Mouse (Mus musculus) embryonic facial prominence, embryonic 13.5 days (tissue): Measurements from ENCODE around the gene Mmp24. TPM values are rescaled to one million over a fixed set of nuclear protein-coding genes. Genes with fewer than 3 reads are reported as not detected.

ENCODE experiments used
- ATAC-seq: fragments of 200-750 bp; cut with Nextera tagmentation; 2 replicates; pipeline ENCODE4 v1.8.0; 2017; ENCODE audit warnings: low read depth; ENCODE audit not compliant: insufficient number of reproducible peaks, insufficient read depth, low FRiP score, low TSS enrichment
- H3K27ac ChIP-seq: fragments of 300-500 bp; sonication (generic); 2 replicates; pipeline ENCODE4 v1.5.1; 2015; ENCODE audit warnings: moderate library complexity, mild to moderate bottlenecking, inconsistent platforms
- H3K27me3 ChIP-seq: fragments of 300-500 bp; sonication (generic); 2 replicates; pipeline ENCODE4 v1.6.1; 2015; ENCODE audit warnings: mild to moderate bottlenecking, inconsistent platforms
- H3K36me3 ChIP-seq: fragments of 300-500 bp; sonication (generic); 2 replicates; pipeline ENCODE4 v1.6.1; 2015; ENCODE audit warnings: mild to moderate bottlenecking, inconsistent platforms
- H3K4me1 ChIP-seq: fragments of 300-500 bp; sonication (generic); 2 replicates; pipeline ENCODE4 v1.6.1; 2015; ENCODE audit warnings: inconsistent platforms
- H3K4me2 ChIP-seq: fragments of 300-500 bp; sonication (generic); 2 replicates; pipeline ENCODE4 v1.6.1; 2015; ENCODE audit warnings: moderate library complexity, mild to moderate bottlenecking, inconsistent platforms
- H3K4me3 ChIP-seq: fragments of 300-500 bp; sonication (generic); 2 replicates; pipeline ENCODE4 v1.5.1; 2015; ENCODE audit warnings: mild to moderate bottlenecking, inconsistent platforms
- H3K9ac ChIP-seq: fragments of 300-500 bp; sonication (generic); 2 replicates; pipeline ENCODE4 v1.6.1; 2015; ENCODE audit warnings: mild to moderate bottlenecking, inconsistent platforms
- H3K9me3 ChIP-seq: fragments of 300-500 bp; sonication (generic); 2 replicates; pipeline ENCODE4 v1.6.1; 2016; ENCODE audit warnings: inconsistent platforms
- WGBS: fragments of 180-500 bp; shearing (Covaris S2); methylation state at CpG from one replicate; pipeline ENCODE4 v1.1.7; 2015; ENCODE audit warnings: mixed read lengths; 5-methylcytosine and 5-hydroxymethylcytosine counted together
- polyA plus RNA-seq: library from polyadenylated mRNA; unstranded; fragments of >200 nt; fragmentation: Nextera tagmentation; extraction: Ambion mirVana; gene quantifications from 2 replicates; pipeline ENCODE4 v1.2.1, GENCODE M21; 2015

Mmp24 gene
- polyA plus RNA-seq, 1 experiment from 2014 or later, result 0.32 TPM

GRCm38 (mm10) chr2:155776824-155777687, 1.9 kb downstream of the Mmp24 start:
- no peak for ATAC-seq
- WGBS, result 59% methylated on average over 10 of the region's 10 CpGs

DNA sequence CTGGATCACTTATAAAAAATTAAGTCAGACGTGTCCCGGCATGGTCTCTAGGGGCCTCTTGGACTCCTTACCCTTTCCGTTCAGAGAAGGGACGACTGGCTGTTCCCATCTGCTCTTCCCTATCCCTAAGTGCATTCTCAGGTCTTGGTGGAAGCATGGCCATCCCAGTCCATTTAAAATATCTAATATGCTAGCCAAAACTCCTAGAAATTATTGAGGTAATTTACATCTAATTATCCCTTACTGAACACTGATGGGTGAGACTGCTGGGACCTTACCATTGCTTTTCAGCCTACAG, 2.5 kb downstream of the Mmp24 start:
- no peak for ATAC-seq
- no peak overlapping the region for H3K9ac ChIP-seq
- no peak overlapping the region for H3K4me3 ChIP-seq
- H3K27ac ChIP-seq, result no peak overlapping the region
- WGBS, result 75% methylated on average over 4 of the region's 4 CpGs
- H3K36me3 ChIP-seq, result no peaks in the 10 kb centered on the region
- peaks cover 59% of the 10 kb centered on the region for H3K27me3 ChIP-seq
- no peaks in the 10 kb centered on the region for H3K9me3 ChIP-seq
- peaks cover 6% of the 10 kb centered on the region for H3K4me1 ChIP-seq
- H3K4me2 ChIP-seq, result no peak overlapping the region

More at GRCm38 (mm10) chr2:155776824-155777687, 1.9 kb downstream of the Mmp24 start:
- Histone ChIP-seq H3K9me3 (no peaks in the 10 kb centered on the region), H3K27ac (no peak overlapping the region), H3K9ac (no peak overlapping the region), H3K36me3 (no peaks in the 10 kb centered on the region), H3K4me2 (no peak overlapping the region), H3K4me3 (no peak overlapping the region), H3K27me3 (peaks cover 64% of the 10 kb centered on the region), H3K4me1 (peaks cover 6% of the 10 kb centered on the region)

DNA sequence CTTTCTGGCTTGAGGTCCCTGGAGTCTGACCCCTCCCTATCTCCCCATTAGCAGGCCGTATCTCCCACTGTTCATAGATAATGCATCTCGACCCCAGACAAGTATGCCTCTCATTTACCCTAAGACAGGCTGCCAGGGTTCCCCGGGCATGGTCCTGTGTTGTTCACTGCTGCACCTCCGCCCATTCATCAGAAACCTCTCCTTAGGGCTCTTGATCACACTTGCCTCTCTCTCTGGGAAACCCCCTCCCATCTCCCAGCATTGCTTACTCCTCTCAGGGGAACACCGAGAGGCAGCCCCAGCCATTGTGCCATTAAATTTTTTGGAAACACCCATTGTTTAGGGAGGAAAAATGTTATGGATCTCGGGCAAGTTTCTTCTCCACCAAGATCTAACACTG, 2.9 kb downstream of the Mmp24 start:
- peaks cover 55% of the 10 kb centered on the region for H3K27me3 ChIP-seq
- no peak overlapping the region for H3K27ac ChIP-seq
- H3K4me2 ChIP-seq, result no peak overlapping the region
- H3K9ac ChIP-seq, result no peak overlapping the region
- H3K4me1 ChIP-seq, result peaks cover 6% of the 10 kb centered on the region
- 71% methylated on average over 6 of the region's 6 CpGs for WGBS
- H3K4me3 ChIP-seq, result no peak overlapping the region
- ATAC-seq, result no peak
- no peaks in the 10 kb centered on the region for H3K9me3 ChIP-seq
- H3K36me3 ChIP-seq, result no peaks in the 10 kb centered on the region

GRCm38 (mm10) chr2:155779066-155779465, 3.9 kb downstream of the Mmp24 start:
- Histone ChIP-seq H3K36me3 (no peaks in the 10 kb centered on the region), H3K9me3 (no peaks in the 10 kb centered on the region), H3K4me3 (no peak overlapping the region), H3K4me2 (no peak overlapping the region), H3K9ac (no peak overlapping the region), H3K4me1 (peaks cover 6% of the 10 kb centered on the region), H3K27ac (no peak overlapping the region), H3K27me3 (peaks cover 44% of the 10 kb centered on the region)
- no peak for ATAC-seq
- WGBS, result 66% methylated on average over 6 of the region's 7 CpGs

DNA sequence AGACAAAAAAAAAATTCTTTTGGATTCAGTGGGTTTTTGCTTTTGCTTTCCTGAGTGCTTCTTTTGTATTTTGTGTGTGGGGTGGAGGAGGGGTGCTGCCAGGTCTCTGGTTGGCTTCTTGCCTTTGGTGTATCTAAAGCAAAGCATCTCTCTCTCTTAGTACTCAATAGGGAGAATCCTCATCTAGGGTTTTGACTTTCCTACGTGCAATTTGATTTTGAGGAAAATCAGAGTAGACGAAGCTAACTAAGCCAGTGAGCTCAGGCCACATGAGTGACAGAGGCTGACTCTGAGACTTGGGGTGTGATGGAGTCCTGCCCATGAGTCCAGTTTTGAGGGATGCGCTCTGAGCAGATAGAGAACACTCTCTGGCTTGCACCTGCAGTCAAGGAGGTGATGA, 4.4 kb downstream of the Mmp24 start:
- H3K4me2 ChIP-seq, result no peak overlapping the region
- no peaks in the 10 kb centered on the region for H3K9me3 ChIP-seq
- ATAC-seq, result no peak
- no peak overlapping the region for H3K27ac ChIP-seq
- WGBS, result 81% methylated on average over 3 of the region's 3 CpGs
- H3K36me3 ChIP-seq, result no peaks in the 10 kb centered on the region
- H3K4me3 ChIP-seq, result no peak overlapping the region
- no peak overlapping the region for H3K9ac ChIP-seq
- H3K27me3 ChIP-seq, result peaks cover 40% of the 10 kb centered on the region
- peaks cover 6% of the 10 kb centered on the region for H3K4me1 ChIP-seq

- H3K4me2 ChIP-seq, result no peak overlapping the region
- H3K9ac ChIP-seq, result no peak overlapping the region
- no peaks in the 10 kb centered on the region for H3K36me3 ChIP-seq
- H3K4me3 ChIP-seq, result no peak overlapping the region
- 83% methylated on average over 6 of the region's 6 CpGs for WGBS
- H3K9me3 ChIP-seq, result no peaks in the 10 kb centered on the region
- no peak for ATAC-seq
- no peak overlapping the region for H3K27ac ChIP-seq
- H3K4me1 ChIP-seq, result no peaks in the 10 kb centered on the region
- no peaks in the 10 kb centered on the region for H3K27me3 ChIP-seq
These were observed 9.4 kb downstream of the Mmp24 start for GRCm38 (mm10) chr2:155784534-155784933.

GRCm38 (mm10) chr2:155786905-155787304, 11.8 kb downstream of the Mmp24 start:
- no peaks in the 10 kb centered on the region for H3K9me3 ChIP-seq
- no peak for ATAC-seq
- no peak overlapping the region for H3K4me3 ChIP-seq
- H3K27me3 ChIP-seq, result no peaks in the 10 kb centered on the region
- no peak overlapping the region for H3K9ac ChIP-seq
- no peak overlapping the region for H3K4me2 ChIP-seq
- 70% methylated on average over 5 of the region's 5 CpGs for WGBS
- no peak overlapping the region for H3K27ac ChIP-seq
- H3K4me1 ChIP-seq, result no peaks in the 10 kb centered on the region
- no peaks in the 10 kb centered on the region for H3K36me3 ChIP-seq

DNA sequence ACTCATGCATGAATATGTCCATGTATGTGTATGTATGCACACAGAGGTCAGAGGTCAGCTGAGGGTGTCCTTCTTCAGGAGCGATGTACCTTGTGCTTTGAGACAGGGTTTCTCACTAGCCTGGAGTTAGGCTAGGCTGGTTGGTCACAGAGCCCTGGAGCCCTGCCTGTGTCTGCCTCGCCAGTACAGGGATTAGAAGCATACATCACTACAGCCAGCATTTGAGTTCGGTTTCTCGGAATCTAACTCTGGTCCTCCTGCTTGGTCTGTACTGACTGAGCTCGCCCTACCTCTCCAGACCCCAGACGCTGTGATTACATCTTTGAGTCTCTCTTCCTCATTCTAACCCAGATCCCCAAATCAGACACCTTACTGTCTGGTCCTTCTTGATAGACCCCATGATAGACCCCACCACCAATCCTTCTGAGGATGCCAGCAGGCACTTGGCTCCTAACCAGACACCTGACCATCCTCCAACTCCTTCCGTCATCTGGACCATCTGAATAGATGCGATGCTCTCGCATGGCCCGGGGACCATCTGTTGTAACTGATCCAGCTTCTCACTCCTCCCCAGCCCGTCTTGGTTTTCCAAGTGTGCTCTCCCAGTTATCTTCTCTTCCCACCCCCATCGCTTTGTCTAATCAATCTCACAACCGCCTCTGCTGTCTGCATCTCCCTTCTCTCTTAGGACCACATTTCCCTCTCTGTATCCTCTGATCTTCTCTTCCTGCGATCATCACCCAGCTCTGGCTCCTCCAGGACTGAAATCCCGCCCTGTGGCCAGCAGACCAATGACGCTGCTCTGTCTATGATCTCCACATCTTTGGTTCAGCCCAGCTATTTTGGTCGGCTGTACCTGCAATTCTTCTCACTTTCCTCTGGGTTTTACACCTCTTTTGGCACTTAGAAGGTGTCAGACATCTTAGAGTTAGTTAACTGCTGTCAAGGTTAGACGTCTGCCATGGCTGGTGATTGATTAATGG, 13.1 kb downstream of the Mmp24 start:
- Histone ChIP-seq H3K4me1 (no peaks in the 10 kb centered on the region), H3K4me3 (no peak overlapping the region), H3K4me2 (no peak overlapping the region), H3K27ac (no peak overlapping the region), H3K36me3 (no peaks in the 10 kb centered on the region), H3K9ac (no peak overlapping the region), H3K27me3 (no peaks in the 10 kb centered on the region), H3K9me3 (no peaks in the 10 kb centered on the region)
- 77% methylated on average over 18 of the region's 18 CpGs for WGBS
- no peak for ATAC-seq

- WGBS, result 25% methylated on average over 12 of the region's 12 CpGs
- no peak for ATAC-seq
- Histone ChIP-seq H3K9ac (no peak overlapping the region), H3K4me1 (no peaks in the 10 kb centered on the region), H3K4me3 (no peak overlapping the region), H3K36me3 (no peaks in the 10 kb centered on the region), H3K27ac (no peak overlapping the region), H3K27me3 (no peaks in the 10 kb centered on the region), H3K4me2 (peak overlapping the region; percentile 35), H3K9me3 (no peaks in the 10 kb centered on the region)
These were observed 17.8 kb downstream of the Mmp24 start for GRCm38 (mm10) chr2:155792899-155793298.

GRCm38 (mm10) chr2:155794674-155795445, 19.7 kb downstream of the Mmp24 start:
- no peak for ATAC-seq
- Histone ChIP-seq H3K9ac (no peak overlapping the region), H3K4me3 (no peak overlapping the region), H3K36me3 (no peaks in the 10 kb centered on the region), H3K27me3 (no peaks in the 10 kb centered on the region), H3K4me1 (no peaks in the 10 kb centered on the region), H3K9me3 (no peaks in the 10 kb centered on the region), H3K4me2 (no peak overlapping the region), H3K27ac (no peak overlapping the region)
- 90% methylated on average over 12 of the region's 12 CpGs for WGBS

DNA sequence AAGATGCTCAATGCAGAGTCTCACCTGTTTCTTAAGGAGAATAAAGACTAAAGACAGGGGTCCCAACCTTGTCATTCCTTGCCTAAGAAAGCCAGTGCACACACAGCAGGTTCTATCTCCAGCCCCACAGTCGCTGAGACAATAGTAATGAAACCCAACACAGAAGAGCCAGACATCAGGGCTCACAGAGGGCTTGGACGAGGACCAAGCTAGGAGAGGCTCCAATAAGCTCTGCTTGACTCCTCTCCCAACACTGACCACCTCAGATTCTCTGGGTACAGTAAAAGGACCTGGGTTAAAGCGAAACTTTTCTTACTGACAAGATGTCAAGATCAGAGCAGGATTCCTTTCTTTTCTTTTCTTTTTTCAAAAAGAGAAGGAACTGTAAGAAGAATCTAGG, 23.5 kb downstream of the Mmp24 start:
- no peak overlapping the region for H3K4me3 ChIP-seq
- H3K27me3 ChIP-seq, result no peaks in the 10 kb centered on the region
- no peak overlapping the region for H3K27ac ChIP-seq
- WGBS, result 54% methylated on average over 3 of the region's 3 CpGs
- no peak overlapping the region for H3K9ac ChIP-seq
- no peaks in the 10 kb centered on the region for H3K4me1 ChIP-seq
- ATAC-seq, result no peak
- no peaks in the 10 kb centered on the region for H3K36me3 ChIP-seq
- H3K9me3 ChIP-seq, result no peaks in the 10 kb centered on the region
- H3K4me2 ChIP-seq, result no peak overlapping the region
